Mouse (Mus musculus): Measurements from ENCODE around the gene Ppp2r1b. TPM values are rescaled to one million over a fixed set of nuclear protein-coding genes. Genes with fewer than 3 reads are reported as not detected.

Ppp2r1b gene
- polyA plus RNA-seq, 1 experiment from 2014 or later = 48.7 TPM

GRCm38 (mm10) chr9:50865803-50866202 is 20.7 kb downstream of the Ppp2r1b start:
- DNase-seq (ENCODE audit: low spot score) = peak; percentile 70

GRCm38 (mm10) chr9:50867015-50867414 is 21.9 kb downstream of the Ppp2r1b start:
- no peak for DNase-seq (ENCODE audit: low spot score)

- DNase-seq (ENCODE audit: low spot score) = no peak
These were observed 23.1 kb downstream of the Ppp2r1b start for GRCm38 (mm10) chr9:50868182-50868581.

GRCm38 (mm10) chr9:50873210-50873609 is 28.1 kb downstream of the Ppp2r1b start:
- no peak for DNase-seq (ENCODE audit: low spot score)

GRCm38 (mm10) chr9:50874031-50874430 is 28.9 kb downstream of the Ppp2r1b start:
- no peak for DNase-seq (ENCODE audit: low spot score)

- DNase-seq (ENCODE audit: low spot score) = no peak
These were observed 30.4 kb downstream of the Ppp2r1b start for GRCm38 (mm10) chr9:50875470-50875869.

GRCm38 (mm10) chr9:50876287-50876686 is 31.2 kb downstream of the Ppp2r1b start:
- no peak for DNase-seq (ENCODE audit: low spot score)

- DNase-seq (ENCODE audit: low spot score) = no peak
These were observed 32.3 kb downstream of the Ppp2r1b start for GRCm38 (mm10) chr9:50877431-50877830.

- DNase-seq (ENCODE audit: low spot score) = no peak
These were observed 37.1 kb downstream of the Ppp2r1b start for GRCm38 (mm10) chr9:50882183-50882582.

- DNase-seq (ENCODE audit: low spot score) = no peak
These were observed 39.0 kb downstream of the Ppp2r1b start for GRCm38 (mm10) chr9:50884093-50884492.

- DNase-seq (ENCODE audit: low spot score) = no peak
These were observed 39.9 kb downstream of the Ppp2r1b start for GRCm38 (mm10) chr9:50884741-50885599.

- no peak for DNase-seq (ENCODE audit: low spot score)
These were observed 40.5 kb downstream of the Ppp2r1b start for GRCm38 (mm10) chr9:50885600-50885987.

GRCm38 (mm10) chr9:50886870-50887269 is 41.8 kb downstream of the Ppp2r1b start:
- DNase-seq (ENCODE audit: low spot score) = no peak

GRCm38 (mm10) chr9:50887351-50887750 is 42.2 kb downstream of the Ppp2r1b start:
- no peak for DNase-seq (ENCODE audit: low spot score)

GRCm38 (mm10) chr9:50889211-50889610 is 44.1 kb downstream of the Ppp2r1b start:
- DNase-seq (ENCODE audit: low spot score) = no peak

GRCm38 (mm10) chr9:50889964-50890363 is 44.9 kb downstream of the Ppp2r1b start:
- DNase-seq (ENCODE audit: low spot score) = no peak

GRCm38 (mm10) chr9:50890494-50891090 is 45.5 kb downstream of the Ppp2r1b start:
- DNase-seq (ENCODE audit: low spot score) = no peak

GRCm38 (mm10) chr9:50893665-50894064 is 48.6 kb downstream of the Ppp2r1b start:
- DNase-seq (ENCODE audit: low spot score) = no peak

GRCm38 (mm10) chr9:50900026-50900920 is 55.2 kb downstream of the Ppp2r1b start:
- DNase-seq (ENCODE audit: low spot score) = no peak

- DNase-seq (ENCODE audit: low spot score) = peak; percentile 16
These were observed 59.2 kb downstream of the Ppp2r1b start for GRCm38 (mm10) chr9:50904196-50904847.

GRCm38 (mm10) chr9:50905321-50905720 is 60.2 kb downstream of the Ppp2r1b start:
- peak; percentile 46 for DNase-seq (ENCODE audit: low spot score)
